Mouse (Mus musculus) CH12.LX (cell line): Measurements from ENCODE around the gene Cyp2j13. TPM values are rescaled to one million over a fixed set of nuclear protein-coding genes. Genes with fewer than 3 reads are reported as not detected.

ENCODE experiments used
- DNase-seq: peaks from one replicate; pipeline ENCODE4 v3.0.0-alpha.2; 2013; ENCODE audit errors: extremely low read depth
- H3K27ac ChIP-seq: 2 replicates; pipeline ENCODE4 v1.5.1; 2012; ENCODE audit warnings: low read depth, mild to moderate bottlenecking, control low read depth, moderate library complexity; ENCODE audit not compliant: insufficient read depth
- H3K27me3 ChIP-seq: replicated peaks from 2 replicates; pipeline ENCODE3; 2012; ENCODE audit warnings: inconsistent platforms
- H3K36me3 ChIP-seq, 2 experiments: replicated peaks in 1 of 2; 2 replicates each; pipeline versions ENCODE3 to v1.6.1; 2012; ENCODE audit warnings: inconsistent platforms in 1 of 2, low read length in 1 of 2, mild to moderate bottlenecking in 1 of 2, mixed read lengths in 1 of 2, moderate library complexity in 1 of 2; ENCODE audit not compliant: control insufficient read depth in 1 of 2, insufficient read depth in 1 of 2
- H3K4me1 ChIP-seq, 2 experiments: 2 replicates each; pipeline ENCODE4 v1.6.1; 2012; ENCODE audit warnings: inconsistent platforms in 1 of 2, moderate library complexity in 1 of 2; ENCODE audit not compliant: insufficient read depth in 2 of 2, control insufficient read depth in 1 of 2
- H3K4me2 ChIP-seq: 2 replicates; pipeline ENCODE4 v1.6.1; 2012; ENCODE audit warnings: low read depth, mild to moderate bottlenecking, control low read depth; ENCODE audit not compliant: poor library complexity, insufficient read depth, severe bottlenecking
- H3K4me3 ChIP-seq, 3 experiments: fragments of 150-350 bp in 1 of 3; sonication (generic) in 1 of 3; replicated peaks in 1 of 3; 2 replicates each; pipeline versions ENCODE3 to v1.5.1; 2011 to 2012; ENCODE audit warnings: low read depth in 2 of 3, low read length in 2 of 3, mild to moderate bottlenecking in 2 of 3, moderate library complexity in 2 of 3, control low read depth in 1 of 3, improper control_type of control experiment in 1 of 3, inconsistent platforms in 1 of 3, mixed read lengths in 1 of 3; ENCODE audit not compliant: poor library complexity in 1 of 3
- H3K79me2 ChIP-seq: replicated peaks from 2 replicates; pipeline ENCODE4 v1.6.1; 2012; ENCODE audit warnings: mild to moderate bottlenecking, moderate library complexity; ENCODE audit not compliant: control insufficient read depth, poor library complexity, insufficient read depth, severe bottlenecking; ENCODE audit errors: extremely low read depth
- H3K9ac ChIP-seq: 2 replicates; pipeline ENCODE4 v1.6.1; 2012; ENCODE audit warnings: low read depth, mild to moderate bottlenecking, control low read depth, moderate library complexity; ENCODE audit not compliant: insufficient read depth
- H3K9me3 ChIP-seq: replicated peaks from 2 replicates; pipeline ENCODE3; 2012; ENCODE audit warnings: low read length, inconsistent platforms, mixed read lengths
- CHD2 ChIP-seq: IDR thresholded peaks from 2 replicates; pipeline ENCODE4 v1.6.1; 2011; ENCODE audit warnings: low read length, improper control_type of control experiment
- CTCF ChIP-seq, 2 experiments: IDR thresholded peaks in 1 of 2; conservative IDR thresholded peaks in 1 of 2; 2 replicates each; pipeline ENCODE4 v1.5.1; 2011 to 2012; ENCODE audit warnings: low read depth in 2 of 2, low read length in 2 of 2, improper control_type of control experiment in 1 of 2, inconsistent platforms in 1 of 2, mild to moderate bottlenecking in 1 of 2, moderate library complexity in 1 of 2
- ELF1 ChIP-seq: IDR thresholded peaks from 2 replicates; pipeline ENCODE4 v1.6.1; 2014; ENCODE audit warnings: low read depth, mild to moderate bottlenecking, inconsistent platforms, low read length, improper control_type of control experiment
- EP300 ChIP-seq: IDR thresholded peaks from 2 replicates; pipeline ENCODE4 v1.6.1; 2011; ENCODE audit warnings: low read length, improper control_type of control experiment
- ETS1 ChIP-seq: conservative IDR thresholded peaks from 2 replicates; pipeline ENCODE4 v1.6.1; 2012; ENCODE audit warnings: low read depth, mild to moderate bottlenecking, inconsistent platforms, low read length, improper control_type of control experiment, moderate library complexity
- GABPA ChIP-seq: IDR thresholded peaks from 2 replicates; pipeline ENCODE4 v1.6.1; 2012; ENCODE audit warnings: low read depth, low read length, improper control_type of control experiment, inconsistent platforms; ENCODE audit not compliant: insufficient replicate concordance
- HCFC1 ChIP-seq: IDR thresholded peaks from 2 replicates; pipeline ENCODE4 v1.6.1; 2012; ENCODE audit warnings: low read depth, mild to moderate bottlenecking, inconsistent platforms, low read length, improper control_type of control experiment
- IRF4 ChIP-seq: IDR thresholded peaks from 2 replicates; pipeline ENCODE4 v1.6.1; 2014; ENCODE audit warnings: low read depth, mild to moderate bottlenecking, inconsistent platforms, low read length, improper control_type of control experiment
- JUN ChIP-seq: IDR thresholded peaks from 2 replicates; pipeline ENCODE4 v1.6.1; 2011; ENCODE audit warnings: low read depth, mild to moderate bottlenecking, low read length, improper control_type of control experiment, moderate library complexity; ENCODE audit not compliant: insufficient read depth
- JUND ChIP-seq: conservative IDR thresholded peaks from 2 replicates; pipeline ENCODE4 v1.6.1; 2011; ENCODE audit warnings: low read depth, low read length, improper control_type of control experiment
- KAT2A ChIP-seq: IDR thresholded peaks from 2 replicates; pipeline ENCODE4 v1.6.1; 2012; ENCODE audit warnings: low read length, improper control_type of control experiment, inconsistent platforms; ENCODE audit not compliant: insufficient replicate concordance
- MAFK ChIP-seq: IDR thresholded peaks from 2 replicates; pipeline ENCODE4 v1.6.1; 2011; ENCODE audit warnings: low read length, improper control_type of control experiment; ENCODE audit not compliant: insufficient replicate concordance
- MAX ChIP-seq: IDR thresholded peaks from 2 replicates; pipeline ENCODE4 v1.6.1; 2011; ENCODE audit warnings: low read length, improper control_type of control experiment
- MXI1 ChIP-seq: IDR thresholded peaks from 2 replicates; pipeline ENCODE4 v1.6.1; 2011; ENCODE audit warnings: mild to moderate bottlenecking, low read depth, low read length, improper control_type of control experiment
- MYC ChIP-seq: IDR thresholded peaks from 2 replicates; pipeline ENCODE4 v1.6.1; 2011; ENCODE audit warnings: low read depth, mild to moderate bottlenecking, improper control_type of control experiment, low read length
- NELFE ChIP-seq: IDR thresholded peaks from 2 replicates; pipeline ENCODE4 v1.6.1; 2011; ENCODE audit warnings: low read depth, low read length, improper control_type of control experiment
- PAX5 ChIP-seq: IDR thresholded peaks from 2 replicates; pipeline ENCODE4 v1.6.1; 2012; ENCODE audit warnings: low read length, inconsistent platforms, mixed read lengths
- POLR2A ChIP-seq: IDR thresholded peaks from 2 replicates; pipeline ENCODE4 v1.6.1; 2011; ENCODE audit warnings: low read depth, mild to moderate bottlenecking, improper control_type of control experiment, low read length
- POLR2AphosphoS2 ChIP-seq: IDR thresholded peaks from 2 replicates; pipeline ENCODE4 v1.6.1; 2011; ENCODE audit warnings: low read depth, low read length, improper control_type of control experiment
- RCOR1 ChIP-seq: conservative IDR thresholded peaks from 2 replicates; pipeline ENCODE4 v1.6.1; 2012; ENCODE audit warnings: low read depth, mild to moderate bottlenecking, inconsistent platforms, low read length, improper control_type of control experiment
- UBTF ChIP-seq: IDR thresholded peaks from 2 replicates; pipeline ENCODE4 v1.6.1; 2012; ENCODE audit warnings: low read depth, mild to moderate bottlenecking, inconsistent platforms, low read length, improper control_type of control experiment, moderate library complexity
- USF1 ChIP-seq: IDR thresholded peaks from 2 replicates; pipeline ENCODE4 v1.6.1; 2014; ENCODE audit warnings: low read depth, mild to moderate bottlenecking, inconsistent platforms, low read length, improper control_type of control experiment
- USF2 ChIP-seq: conservative IDR thresholded peaks from 2 replicates; pipeline ENCODE4 v1.6.1; 2011; ENCODE audit warnings: low read depth, low read length, improper control_type of control experiment
- ZC3H11A ChIP-seq: IDR thresholded peaks from 2 replicates; pipeline ENCODE4 v1.6.1; 2012; ENCODE audit warnings: low read depth, mild to moderate bottlenecking, inconsistent platforms, low read length, improper control_type of control experiment
- ZKSCAN1 ChIP-seq: IDR thresholded peaks from 2 replicates; pipeline ENCODE4 v1.6.1; 2012; ENCODE audit warnings: low read depth, inconsistent platforms, low read length, improper control_type of control experiment, borderline replicate concordance
- ZNF384 ChIP-seq: IDR thresholded peaks from 2 replicates; pipeline ENCODE4 v1.6.1; 2012; ENCODE audit warnings: low read depth, low read length, improper control_type of control experiment, inconsistent platforms
- dilution Hi-C: fragments of 300-500 bp; cut with MboI; formaldehyde crosslinking; loops from 2 replicates; pipeline ENCODE4 v1.14.3; 2020; ENCODE audit warnings: low sequenced_read_pairs; ENCODE audit not compliant: extremely low pct_unique_long_range_greater_than_20kb, extremely low pct_ligation_motif_present
- in situ Hi-C: fragments of 300-500 bp; cut with MboI; formaldehyde crosslinking; loops from 3 replicates; pipeline ENCODE4 v1.14.3; 2019; ENCODE audit warnings: low sequenced_read_pairs, low pct_ligation_motif_present, low pct_unique_long_range_greater_than_20kb, mixed read lengths
- polyA plus RNA-seq: library from polyadenylated mRNA; unstranded; fragments of >175 nt; gene quantifications from 2 replicates; pipeline ENCODE4 v1.2.1, GENCODE M21; 2012; ENCODE audit warnings: low read depth; ENCODE audit not compliant: insufficient read length
- total RNA-seq, 2 experiments: library from RNA; depleted of rRNA; stranded (reverse); fragments of 300-350 nt in 1 of 2; fragments of >200 nt in 1 of 2; gene quantifications; 2 replicates each; pipeline ENCODE4 v1.2.3; 2012 to 2014

The Cyp2j13 gene
- total and polyA plus RNA-seq, 3 experiments, result not detected

- dilution Hi-C loops (no loop called here), in situ Hi-C loops (no loop called here)
- Histone ChIP-seq H3K9ac (no peak overlapping the region), H3K27me3 (peaks cover 18% of the 10 kb centered on the region), H3K4me2 (no peak overlapping the region), H3K4me3 (no peak overlapping the region), H3K4me1 (no peaks in the 10 kb centered on the region), H3K27ac (no peak overlapping the region), H3K9me3 (no peaks in the 10 kb centered on the region), H3K79me2 (no peaks in the 10 kb centered on the region), H3K36me3 (no peaks in the 10 kb centered on the region)
- DNase-seq, result no peak
- TF ChIP-seq UBTF (no peak), MXI1 (no peak), PAX5 (no peak), EP300 (no peak), HCFC1 (no peak), RCOR1 (no peak), KAT2A (no peak), GABPA (no peak), MAFK (no peak), ZNF384 (no peak), ELF1 (no peak), POLR2AphosphoS2 (no peak), USF1 (no peak), MYC (no peak), ETS1 (no peak)
Observed at GRCm38 (mm10) chr4:96062045-96062444, 15.3 kb downstream of the Cyp2j13 start.

- H3K27ac ChIP-seq, result no peak overlapping the region
- no peak overlapping the region for H3K9ac ChIP-seq
- H3K4me3 ChIP-seq, result no peak overlapping the region
- no peak for DNase-seq
- in situ Hi-C loops, result no loop called here
- TF ChIP-seq JUND (no peak), MAX (no peak), ETS1 (no peak), ELF1 (no peak), CTCF (conservative IDR thresholded peaks at IDR 0.05 in 1 of 2, IDR thresholded peaks at IDR 0.05 in 1 of 2; ENCODE audit: low read depth in 2 of 2, low read length in 2 of 2) (no peak), ZNF384 (no peak), MYC (no peak), MXI1 (no peak), USF2 (no peak), HCFC1 (no peak), CHD2 (no peak), IRF4 (no peak), ZKSCAN1 (no peak), USF1 (no peak), ZC3H11A (no peak), JUN (no peak), POLR2A (no peak), NELFE (no peak)
- dilution Hi-C loops, result no loop called here
- H3K9me3 ChIP-seq, result no peaks in the 10 kb centered on the region
- H3K4me2 ChIP-seq, result no peak overlapping the region
- H3K4me1 ChIP-seq, result no peaks in the 10 kb centered on the region
- peaks cover 20% of the 10 kb centered on the region for H3K27me3 ChIP-seq
- H3K36me3 ChIP-seq, result no peaks in the 10 kb centered on the region
- H3K79me2 ChIP-seq, result no peaks in the 10 kb centered on the region
Observed at GRCm38 (mm10) chr4:96060106-96060505, 17.2 kb downstream of the Cyp2j13 start.
